Mouse (Mus musculus) right cerebral cortex, postnatal 36 days (tissue): ENCODE results near the gene Mef2d.

Experiments
- DNase-seq, 2 experiments: peaks; one replicate each; pipeline ENCODE4 v3.0.0; 2022; ENCODE audit warnings: low spot score in 2 of 2, mixed read lengths in 1 of 2

Gene Mef2d

DNA sequence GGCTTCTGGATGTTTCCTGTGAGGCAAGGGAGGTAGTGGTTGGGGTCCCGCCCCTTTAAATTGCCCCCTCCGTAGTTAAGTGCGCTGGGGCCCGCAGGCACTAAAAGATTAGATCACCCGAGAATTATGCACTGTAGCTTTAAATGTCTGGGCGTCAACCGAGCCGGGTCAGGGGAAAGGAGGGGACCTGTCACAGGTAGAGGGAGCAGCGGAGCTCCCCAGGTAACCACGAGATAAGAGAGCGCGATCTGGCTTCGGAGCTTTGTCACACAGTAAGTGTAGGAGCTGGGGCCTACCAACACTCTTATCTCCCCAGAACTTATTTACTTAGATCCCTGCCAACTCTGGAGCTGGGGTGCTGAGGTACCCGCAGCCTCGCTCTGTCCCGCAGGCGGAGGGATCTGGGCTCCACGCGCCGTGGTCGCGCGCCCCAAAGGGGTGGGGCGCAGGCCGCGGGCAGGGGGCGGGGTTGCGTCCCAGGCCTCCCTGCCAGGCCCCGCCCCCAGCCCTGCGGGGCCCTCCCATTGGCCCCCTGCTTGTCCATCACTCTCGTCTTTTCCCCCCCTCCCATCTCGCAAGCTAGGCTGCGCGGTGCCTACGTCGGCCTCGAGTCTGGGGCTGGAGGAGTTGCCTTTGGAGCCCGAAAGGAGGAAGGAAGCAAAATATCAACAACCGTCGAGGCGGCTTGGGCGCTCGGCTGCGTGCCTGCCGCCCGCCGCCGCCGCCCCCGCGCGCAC is at the start of gene Mef2d:
TSS of gene Mef2d (plus strand) at position 586 of the 737 bp plus-strand sequence.
- DNase-seq, result peak; percentile 93 to 95

DNA sequence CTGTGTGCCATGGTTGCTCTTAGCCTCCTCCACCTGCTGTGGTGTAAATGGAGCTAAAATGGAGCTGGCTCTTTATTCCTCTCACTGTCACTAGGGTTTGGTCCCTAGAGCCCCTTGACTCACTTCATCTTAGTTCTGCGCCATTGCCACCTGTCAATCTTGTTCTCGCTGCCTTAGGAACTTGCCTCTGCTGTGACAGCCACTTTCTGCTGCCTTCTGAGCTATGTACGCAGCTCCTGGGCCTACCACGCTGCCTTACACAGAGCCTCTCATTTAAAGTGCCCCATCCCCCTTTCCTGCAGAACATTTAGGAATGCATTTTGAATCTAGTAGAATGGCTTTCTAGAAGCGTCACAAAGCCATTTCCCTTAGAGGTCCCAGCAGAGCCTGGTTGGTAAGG is 48.0 kb upstream of the Mef2d start:
- DNase-seq, result no peak

DNA sequence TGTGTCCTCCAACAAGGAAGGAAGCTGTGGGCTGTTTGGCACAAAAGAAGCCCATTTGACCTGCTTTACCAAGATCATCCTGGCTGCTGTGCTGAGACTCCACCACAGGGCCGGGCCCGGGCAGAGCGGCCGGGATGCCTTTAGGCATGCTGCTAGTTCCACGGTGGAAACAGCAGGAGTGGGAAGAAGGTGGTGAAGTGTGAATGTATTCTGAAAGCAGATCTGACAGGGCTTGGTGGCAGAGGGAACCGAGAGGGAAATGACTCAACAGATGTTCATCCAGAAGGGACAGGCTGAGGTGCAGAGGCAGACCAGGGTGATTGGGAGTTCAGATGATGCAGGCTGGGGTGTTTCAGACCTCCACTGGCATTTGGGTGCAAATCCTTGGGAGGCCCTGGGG is 44.5 kb upstream of the Mef2d start:
- DNase-seq, result no peak

DNA sequence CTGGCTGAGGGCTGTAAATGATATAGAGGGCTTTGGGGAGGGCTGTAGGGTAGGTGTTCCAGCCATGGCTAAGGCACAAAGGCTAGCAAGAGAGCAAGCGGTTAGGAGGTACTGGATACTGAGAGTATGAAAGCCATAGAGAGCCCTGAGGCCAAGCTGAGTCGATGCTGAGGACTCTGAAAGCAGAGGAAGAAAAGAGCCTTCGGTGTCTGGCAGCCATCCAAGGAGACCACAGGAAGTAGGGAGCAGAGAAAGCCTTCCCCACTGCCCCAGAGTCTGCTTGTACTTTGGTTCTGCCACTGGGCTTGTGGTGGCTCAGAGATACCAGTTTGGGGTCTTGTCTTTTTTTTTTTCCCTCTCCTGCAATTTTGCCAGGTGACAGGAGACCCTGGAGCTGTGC is 41.9 kb upstream of the Mef2d start:
- no peak for DNase-seq

DNA sequence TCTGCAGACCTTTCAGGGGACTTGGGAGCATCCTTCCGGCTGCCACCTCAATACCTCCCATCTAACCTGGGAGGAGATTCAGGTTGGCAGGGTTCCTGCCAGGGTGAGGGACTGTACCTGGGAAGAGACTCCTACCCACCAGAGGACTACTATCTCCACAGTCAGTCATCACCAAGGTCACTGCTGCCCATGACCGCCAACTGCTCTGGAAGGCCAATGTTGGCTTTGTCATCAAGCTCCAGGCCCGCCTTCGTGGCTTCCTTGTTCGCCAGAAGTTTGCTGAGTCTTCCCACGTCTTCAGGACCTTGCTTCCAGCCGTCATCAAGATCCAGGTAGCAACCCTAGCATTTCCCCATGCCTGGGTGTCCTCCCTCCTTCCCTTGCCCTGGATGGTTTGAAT is 40.4 kb upstream of the Mef2d start:
- DNase-seq, result no peak

DNA sequence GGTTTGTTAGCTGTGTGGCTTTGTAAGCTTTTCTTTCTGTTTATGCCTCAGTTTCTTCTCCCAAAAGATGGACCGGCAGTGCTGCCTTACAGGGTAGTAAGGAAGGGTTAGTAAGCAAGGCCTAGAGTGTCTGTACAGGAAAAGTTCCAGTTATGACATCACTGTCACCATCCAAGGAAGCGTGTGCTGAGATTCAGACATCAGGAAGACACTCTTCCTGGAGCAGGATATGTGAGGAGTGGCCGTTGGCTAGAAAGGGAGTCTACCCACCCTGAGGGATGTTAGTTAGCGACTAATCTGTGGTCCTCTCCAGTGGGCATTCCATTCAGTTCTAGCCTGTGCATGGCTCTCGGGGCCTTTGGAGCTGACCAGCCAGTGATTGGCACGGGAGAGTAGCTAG is 40.0 kb upstream of the Mef2d start:
- DNase-seq, result no peak

DNA sequence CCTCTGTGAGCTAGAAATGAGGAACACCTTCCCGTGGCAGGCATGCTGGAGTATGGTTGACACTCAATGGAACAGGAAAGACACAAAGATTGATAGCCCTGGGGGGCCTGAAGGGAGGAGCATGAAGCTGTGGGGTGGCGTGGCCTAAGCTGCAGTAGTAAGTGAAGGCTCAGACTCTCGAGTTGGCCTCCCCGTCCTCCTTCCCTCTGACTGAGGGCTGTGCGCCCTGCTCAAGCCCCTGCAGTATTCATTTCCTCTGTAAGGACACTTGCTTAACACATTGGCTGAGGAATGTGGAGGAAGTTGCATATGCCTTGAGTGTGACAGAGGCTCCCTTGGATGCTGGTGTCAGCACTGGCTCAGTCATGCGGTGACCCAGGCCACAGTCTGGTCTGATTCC is 39.6 kb upstream of the Mef2d start:
- no peak for DNase-seq

DNA sequence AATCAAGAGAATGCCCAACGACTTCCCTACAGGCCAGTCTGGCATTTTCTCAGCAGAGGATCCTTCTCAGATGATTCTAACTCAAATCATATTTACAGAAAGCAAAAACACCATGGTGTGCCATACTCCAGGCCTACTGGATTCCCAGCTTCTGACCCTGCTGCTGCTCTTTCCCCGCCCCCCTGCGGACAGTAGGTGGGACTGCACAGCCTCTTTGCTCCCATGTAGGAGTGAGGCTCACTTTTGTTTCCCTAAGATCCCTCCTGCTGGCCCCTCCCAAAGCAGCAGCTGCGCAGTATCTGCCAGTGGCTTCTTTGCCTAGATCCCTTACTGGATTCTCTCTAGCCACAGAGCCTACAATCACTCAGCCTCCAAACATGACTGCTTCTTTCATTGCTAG is 36.0 kb upstream of the Mef2d start:
- DNase-seq, result no peak

DNA sequence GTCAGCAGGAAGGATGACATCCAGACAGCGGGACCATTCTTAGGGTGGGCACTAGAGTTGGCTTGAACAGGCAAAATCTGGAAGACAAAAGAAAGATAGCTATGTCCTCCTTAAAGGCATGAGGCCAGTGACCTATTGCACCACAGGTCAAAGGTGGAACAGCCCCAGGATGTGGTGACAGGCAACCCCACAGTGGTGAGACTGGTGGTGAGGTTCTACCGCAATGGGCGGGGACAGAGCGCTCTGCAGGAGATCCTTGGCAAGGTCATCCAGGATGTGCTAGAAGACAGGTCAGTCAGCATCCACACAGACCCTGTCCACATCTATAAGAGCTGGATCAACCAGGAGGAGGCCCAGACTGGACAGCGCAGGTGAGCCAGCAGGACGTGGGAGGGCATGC is 33.0 kb upstream of the Mef2d start:
- no peak for DNase-seq

DNA sequence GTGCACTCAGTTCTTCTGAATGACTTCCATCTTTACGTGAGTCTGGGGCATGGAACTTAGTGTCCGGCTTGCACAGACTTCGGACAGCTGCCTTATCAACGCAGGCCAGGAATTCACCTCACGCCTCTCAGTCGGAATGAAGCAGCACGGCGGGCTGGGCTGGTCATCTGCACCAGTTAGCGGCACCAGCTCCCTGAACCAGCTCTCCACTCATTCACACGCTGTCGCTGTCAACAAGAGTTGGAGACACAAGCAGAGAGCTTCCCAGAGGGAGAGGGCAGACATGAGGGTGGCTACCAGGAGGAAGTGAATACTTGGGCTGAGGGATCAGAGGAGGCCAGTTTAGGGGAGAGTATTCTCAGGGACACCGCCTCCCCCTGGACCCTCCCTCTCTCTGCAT is 27.8 kb upstream of the Mef2d start:
- DNase-seq, result no peak

DNA sequence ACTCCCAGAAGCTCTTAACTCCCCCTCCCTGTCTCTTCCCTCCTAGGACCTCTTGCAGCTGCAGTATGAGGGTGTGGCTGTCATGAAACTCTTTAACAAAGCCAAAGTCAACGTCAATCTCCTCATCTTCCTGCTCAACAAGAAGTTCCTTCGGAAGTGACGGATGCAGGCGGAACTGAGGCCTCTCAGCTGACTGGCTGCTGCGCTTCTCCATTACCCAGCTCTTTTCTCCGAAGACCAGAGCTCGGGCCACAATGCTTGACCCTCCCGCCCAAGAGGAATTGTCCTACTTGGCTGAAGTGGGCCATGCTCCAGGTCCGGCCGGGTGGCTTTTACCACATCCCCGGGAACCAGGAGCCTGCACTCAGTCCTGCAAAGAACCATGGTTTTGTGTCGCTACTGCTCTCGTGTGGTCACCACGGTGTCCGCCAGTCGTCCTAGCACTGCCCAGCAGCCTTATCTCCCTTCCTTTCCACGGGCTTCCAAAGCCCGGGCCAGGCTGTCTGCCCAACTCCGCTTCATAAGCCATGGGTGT is 22.0 kb upstream of the Mef2d start:
- DNase-seq, result no peak

DNA sequence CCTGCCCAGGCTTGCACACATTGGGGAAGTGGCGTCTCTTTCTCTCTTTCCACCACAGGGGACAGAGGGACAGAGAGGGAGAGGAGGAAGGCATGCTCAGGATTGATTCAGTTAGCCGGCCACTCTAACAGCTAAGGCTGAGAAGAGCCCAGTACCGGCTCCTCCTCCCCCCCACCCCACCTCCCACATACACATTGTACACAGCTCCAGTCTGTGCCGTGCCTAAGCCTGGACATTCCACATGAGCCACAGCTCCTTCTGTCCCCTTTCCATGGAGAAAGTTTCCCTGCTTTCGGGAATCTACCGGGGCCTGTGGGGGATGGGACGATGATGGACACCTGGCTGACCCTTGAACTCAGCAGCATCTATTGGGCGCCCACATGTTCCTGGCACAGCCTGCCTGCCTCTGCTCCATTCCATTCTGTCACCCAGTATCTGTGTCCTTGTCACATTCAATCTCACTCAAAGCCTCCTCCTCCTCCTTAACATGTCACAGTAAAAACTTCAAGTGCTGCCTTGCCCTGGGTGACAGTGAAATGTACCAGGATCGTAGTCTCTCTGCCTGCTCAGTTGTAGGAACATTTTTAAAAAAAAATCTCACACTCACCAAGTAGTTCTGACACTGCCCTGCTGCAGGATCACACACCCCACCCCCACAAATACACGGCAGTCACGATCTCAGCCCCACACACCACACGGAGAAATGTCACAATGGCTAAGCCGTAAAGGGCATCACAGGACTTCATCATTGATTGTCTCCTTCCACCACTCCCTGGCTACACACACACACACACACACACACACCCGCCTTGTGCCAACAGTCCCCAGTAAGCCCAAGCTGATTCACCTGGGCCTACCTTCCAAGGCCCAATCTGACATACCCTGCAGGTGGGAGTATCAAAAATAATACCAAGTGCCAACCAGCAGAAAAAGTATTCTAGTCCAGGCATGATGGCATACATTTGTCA is 20.7 kb upstream of the Mef2d start:
- no peak for DNase-seq

DNA sequence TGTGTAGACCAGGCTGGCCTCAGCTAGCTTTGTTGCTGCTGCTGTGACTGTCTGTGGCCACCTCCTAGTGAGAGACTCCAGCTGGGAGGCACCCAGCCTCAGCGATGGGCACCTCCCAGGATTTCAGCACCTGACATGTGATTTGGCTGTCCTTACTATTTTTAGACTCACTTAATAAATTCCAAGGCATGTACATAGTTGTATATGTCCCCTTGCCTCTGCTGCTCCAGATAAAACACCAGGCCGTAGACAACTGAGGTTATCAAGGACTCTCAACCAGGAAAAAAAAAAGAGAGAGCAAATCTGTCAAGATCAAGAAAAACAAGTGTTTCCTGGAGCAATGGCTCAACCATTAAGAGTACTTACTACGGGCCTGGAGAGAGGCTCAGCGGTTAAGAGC is 17.0 kb upstream of the Mef2d start:
- no peak for DNase-seq

DNA sequence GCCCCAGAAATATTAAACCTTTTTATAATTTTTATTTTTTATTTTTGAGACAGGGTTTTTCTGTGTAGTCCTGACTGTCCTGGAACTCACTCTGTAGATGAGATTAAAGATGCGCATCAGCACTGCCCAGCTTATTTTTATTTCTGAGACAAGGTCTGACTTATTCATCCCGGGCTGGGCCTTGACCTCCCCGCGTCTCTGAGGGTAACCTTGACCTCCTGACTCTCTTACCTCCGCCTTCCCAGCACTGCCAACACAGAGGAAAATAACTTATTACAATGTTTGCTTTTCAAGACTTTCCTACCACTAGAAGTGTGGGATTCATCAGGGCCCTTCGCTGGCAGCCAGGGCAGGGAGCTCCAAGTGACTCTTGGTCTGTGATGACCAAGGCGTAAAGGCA is 16.0 kb upstream of the Mef2d start:
- DNase-seq, result no peak

DNA sequence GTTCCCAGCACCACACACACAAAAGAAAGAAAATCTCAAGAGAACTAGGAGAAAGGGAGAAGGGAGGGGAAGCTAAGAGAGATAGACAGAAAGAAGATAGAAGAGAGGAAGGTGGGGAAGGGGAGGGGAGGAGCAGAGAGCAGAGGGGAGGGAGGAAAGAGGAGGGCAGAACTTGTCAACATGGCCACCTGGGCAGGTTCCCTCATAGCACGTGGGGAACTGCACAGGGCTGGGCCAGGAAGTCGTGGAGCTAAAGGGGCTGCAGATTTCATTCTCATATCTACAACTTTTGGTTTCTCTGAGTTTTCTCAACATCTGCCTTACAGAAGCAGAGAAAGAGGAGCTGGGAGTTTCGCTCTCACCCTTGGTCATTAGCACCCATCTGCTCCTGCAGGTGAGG is 14.5 kb upstream of the Mef2d start:
- no peak for DNase-seq

DNA sequence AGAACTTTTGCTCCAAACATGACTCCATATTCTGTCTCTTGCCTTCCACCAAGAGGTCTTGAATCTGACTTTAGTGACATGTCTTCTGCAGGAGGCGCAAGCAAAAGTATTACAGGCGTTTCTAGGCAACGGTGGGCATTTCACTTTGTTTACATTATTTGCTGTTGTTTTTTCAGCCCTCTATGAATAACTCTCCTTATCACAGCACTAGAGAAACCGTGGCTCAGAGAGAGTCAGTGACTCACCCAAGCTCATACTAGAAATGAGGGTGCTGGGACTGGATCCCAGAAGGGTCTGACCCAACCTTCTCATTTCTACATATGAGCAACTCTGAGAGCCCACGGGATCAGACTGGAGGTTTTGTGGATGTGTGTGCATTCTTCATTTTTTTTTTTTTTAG is 14.1 kb upstream of the Mef2d start:
- DNase-seq, result no peak

DNA sequence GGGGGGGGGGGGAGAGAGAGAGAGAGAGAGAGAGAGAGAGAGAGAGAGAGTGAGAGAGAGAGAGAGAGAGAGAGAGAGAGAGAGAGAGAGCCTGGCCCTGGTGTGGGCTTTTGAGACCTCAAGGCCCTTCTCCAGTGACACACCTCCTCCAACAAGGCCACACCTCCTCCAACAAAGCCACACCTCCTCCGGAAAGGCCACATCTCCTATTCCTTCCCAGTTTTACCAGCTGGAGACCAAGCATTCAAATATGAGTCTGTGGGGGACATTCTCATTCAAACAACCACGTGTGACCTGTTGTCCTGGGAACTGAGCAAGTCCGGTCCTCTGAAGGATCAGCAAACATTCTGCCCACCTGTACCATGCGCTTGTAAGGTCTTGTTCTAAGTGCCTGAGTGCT is 13.2 kb upstream of the Mef2d start:
- no peak for DNase-seq

DNA sequence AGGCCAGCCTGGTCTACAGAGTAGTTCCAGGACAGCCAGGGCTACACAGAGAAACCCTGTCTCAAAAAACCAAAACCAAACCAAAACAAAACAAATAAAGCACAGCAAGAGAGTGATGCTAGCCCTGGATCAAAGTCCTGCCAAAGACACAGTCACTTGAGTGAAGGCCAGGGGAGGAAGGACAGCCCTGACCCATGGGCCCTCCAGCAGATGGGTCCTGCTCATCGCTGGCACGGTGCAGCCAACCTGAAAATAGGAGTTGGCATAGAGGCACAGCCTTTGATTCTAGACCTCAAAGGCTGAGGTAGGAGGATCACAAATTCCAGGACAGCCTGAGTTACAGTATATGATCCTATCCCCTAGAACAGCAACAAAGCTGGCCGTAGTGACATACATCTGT is 11.1 kb upstream of the Mef2d start:
- no peak for DNase-seq

DNA sequence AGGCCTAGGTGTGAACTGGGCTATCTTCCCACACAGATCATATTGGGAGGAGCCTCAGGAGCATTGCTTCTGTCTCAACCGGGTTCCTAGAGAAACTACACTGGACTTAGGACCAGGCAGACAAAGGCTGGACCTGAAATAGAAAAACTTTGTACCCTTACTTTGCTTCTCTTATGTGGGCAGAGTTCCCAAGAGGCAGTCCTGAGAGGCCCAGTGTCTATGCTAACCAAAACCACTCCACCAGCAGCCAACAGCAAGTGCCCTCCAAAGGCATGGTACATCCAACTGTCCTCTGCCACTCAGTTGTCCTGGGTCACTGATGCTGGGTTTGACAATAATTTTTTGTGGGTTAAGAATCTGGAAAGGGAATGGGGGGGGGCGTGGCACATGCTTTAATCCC is 9.7 kb upstream of the Mef2d start:
- DNase-seq, result no peak

DNA sequence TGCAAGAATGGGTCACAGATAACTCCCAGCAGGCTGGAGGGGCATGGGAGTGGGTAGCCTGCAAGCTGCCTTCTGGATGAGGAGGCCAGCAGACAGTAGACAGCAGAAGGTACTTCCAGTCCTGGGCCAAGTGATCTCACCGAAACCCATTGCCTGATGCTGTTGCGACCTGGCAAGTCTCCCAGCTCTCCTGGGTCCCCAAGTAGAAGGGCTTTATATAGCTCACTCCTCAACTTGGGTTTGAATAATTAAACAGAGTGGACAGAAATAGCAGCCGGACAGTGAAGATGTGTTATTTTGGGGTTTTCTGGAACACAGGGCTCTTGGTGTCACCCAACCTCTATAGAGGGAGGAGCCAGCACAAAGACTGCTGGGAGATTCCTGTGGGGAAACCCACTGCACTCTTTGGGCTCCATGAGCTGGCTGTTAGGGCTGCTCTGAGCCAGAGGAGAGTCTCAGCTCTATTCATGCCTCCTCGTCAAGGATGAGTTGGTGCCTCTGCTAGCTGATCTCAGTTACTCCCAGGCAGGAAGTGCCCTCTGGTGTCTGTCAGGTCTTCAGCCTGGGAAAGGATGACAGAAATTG is 8.9 kb upstream of the Mef2d start:
- DNase-seq, result no peak

DNA sequence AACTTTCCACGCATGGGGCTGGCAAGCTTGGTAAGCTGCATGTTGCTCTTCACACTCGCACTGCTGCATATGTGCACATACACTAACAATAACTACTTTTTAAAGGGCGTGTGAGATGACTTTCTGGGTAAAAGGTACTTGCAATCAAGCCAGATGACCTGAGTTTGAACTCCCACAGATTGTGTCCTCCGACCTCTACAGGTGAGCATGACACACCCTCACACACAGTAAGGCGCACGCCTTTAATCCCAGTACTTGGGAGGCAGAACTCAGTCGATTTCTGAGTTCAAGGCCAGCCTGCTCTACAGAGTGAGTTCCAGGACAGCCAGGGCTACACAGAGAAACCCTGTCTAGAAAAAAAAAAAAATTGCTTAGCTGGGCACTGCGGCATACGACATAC is 5.8 kb upstream of the Mef2d start:
- no peak for DNase-seq

DNA sequence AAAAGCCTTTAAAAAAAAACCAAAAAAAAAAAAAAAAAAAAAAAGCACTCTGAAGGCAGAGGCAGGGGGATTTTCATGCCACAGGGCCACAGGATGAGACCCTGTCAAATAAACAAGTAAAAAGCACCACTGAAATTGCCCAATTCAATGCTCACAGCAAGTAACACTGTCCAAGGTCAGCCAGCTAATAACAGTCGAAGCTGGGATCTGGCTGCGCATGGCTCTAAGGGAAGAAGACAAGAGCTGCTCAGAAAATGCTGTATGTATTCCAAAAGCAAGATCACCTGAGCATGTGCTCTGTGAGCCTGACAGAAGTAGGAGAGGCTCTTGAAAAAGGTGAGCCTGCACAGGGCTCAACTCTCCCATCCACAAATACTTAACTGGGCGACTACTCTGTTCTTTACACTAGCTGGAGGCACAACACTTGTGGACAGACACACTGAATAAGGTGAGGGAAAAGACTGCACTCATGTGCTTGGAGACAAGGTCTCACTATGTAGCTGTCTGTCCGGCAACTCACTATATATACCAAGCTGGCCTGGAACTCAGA is 5.2 kb upstream of the Mef2d start:
- no peak for DNase-seq
